Mouse (Mus musculus) kidney, adult 9 months (tissue): ENCODE measurements around the gene Cdt1.

Source experiments
- DNase-seq: peaks from one replicate; pipeline ENCODE4 v3.0.0; 2022

Cdt1 gene

GRCm38 (mm10) chr8:122616181-122616905, 48.5 kb downstream of the Cdt1 start:
- no peak for DNase-seq

- peak; percentile 87 for DNase-seq
Observed at GRCm38 (mm10) chr8:122617947-122618546, 50.2 kb downstream of the Cdt1 start.

- DNase-seq, result no peak
Observed at GRCm38 (mm10) chr8:122618660-122619378, 51.0 kb downstream of the Cdt1 start.

- DNase-seq, result no peak
Observed at GRCm38 (mm10) chr8:122620446-122620845, 52.6 kb downstream of the Cdt1 start.

GRCm38 (mm10) chr8:122622727-122623126, 54.9 kb downstream of the Cdt1 start, which contains the start of gene Pabpn1l:
TSS of gene Pabpn1l (minus strand) at chr8:122622739.
- peak; percentile 48 for DNase-seq
